Mouse (Mus musculus) 3T3-L1 (cell line): ENCODE measurements at regions not wholly inside any gene's neighbourhood (a gene's known extent, or its start where the extent isn't known, plus 50 kb on each side); places are given as distances from the start of the nearest gene placed in this dataset.

Source experiments
- DNase-seq: peaks from one replicate; pipeline ENCODE4 v3.0.0-alpha.2; 2015; ENCODE audit warnings: low read depth, low spot score

GRCm38 (mm10) chr6:133904501-133904900, 50.9 kb upstream of the Kap start:
- DNase-seq, result peak; percentile 79

- DNase-seq, result no peak
Measured at GRCm38 (mm10) chr6:133934667-133935066, 81.1 kb upstream of the Kap start.

GRCm38 (mm10) chr6:133935671-133936070, 82.1 kb upstream of the Kap start:
- DNase-seq, result peak; percentile 72

GRCm38 (mm10) chr6:133959902-133960634, 75.4 kb upstream of the Etv6 start:
- peak; percentile 77 for DNase-seq

DNA sequence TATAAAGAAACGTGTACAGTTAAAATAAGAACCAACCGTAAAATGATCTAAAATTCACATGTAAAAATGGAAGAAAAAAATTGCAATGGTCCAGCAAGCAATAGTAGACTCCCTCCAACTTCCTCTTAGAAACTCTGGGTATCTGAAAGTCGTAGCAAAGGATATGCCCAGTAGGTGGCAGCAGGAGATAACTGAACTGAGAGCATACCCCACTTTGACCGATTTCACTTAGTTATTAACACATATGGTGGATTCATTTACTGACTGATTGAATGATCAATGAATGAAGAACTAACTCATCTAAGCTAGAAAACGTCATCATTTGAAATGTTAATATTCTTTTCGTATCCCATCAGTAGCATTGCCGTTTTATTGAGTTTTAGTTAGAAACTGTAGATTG, 74.8 kb upstream of the Etv6 start:
- DNase-seq, result peak; percentile 90

- DNase-seq, result no peak
Measured at GRCm38 (mm10) chr6:133962641-133963040, 72.9 kb upstream of the Etv6 start.

GRCm38 (mm10) chr6:133963264-133963663, 72.2 kb upstream of the Etv6 start:
- DNase-seq, result no peak

DNA sequence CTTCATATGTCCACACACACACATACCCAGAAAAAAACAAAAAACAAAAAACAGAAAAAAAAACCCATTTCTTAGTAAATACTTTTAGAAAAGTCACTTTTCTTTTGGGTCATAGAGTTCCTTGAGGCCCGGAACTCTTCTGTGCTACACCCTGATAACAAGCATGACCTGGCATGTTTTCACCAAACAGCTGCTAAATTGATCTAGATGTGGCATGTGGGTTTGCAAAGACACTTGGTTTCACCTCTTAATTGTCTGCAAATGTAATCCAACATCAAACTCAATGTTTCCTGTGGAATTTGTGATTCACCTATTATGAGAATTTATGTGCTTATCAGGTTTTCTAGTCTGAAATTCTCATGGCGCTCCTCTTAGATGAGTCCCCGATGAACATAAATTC, 68.2 kb upstream of the Etv6 start:
- DNase-seq, result no peak

GRCm38 (mm10) chr6:133972054-133972705, 63.3 kb upstream of the Etv6 start:
- DNase-seq, result no peak

DNA sequence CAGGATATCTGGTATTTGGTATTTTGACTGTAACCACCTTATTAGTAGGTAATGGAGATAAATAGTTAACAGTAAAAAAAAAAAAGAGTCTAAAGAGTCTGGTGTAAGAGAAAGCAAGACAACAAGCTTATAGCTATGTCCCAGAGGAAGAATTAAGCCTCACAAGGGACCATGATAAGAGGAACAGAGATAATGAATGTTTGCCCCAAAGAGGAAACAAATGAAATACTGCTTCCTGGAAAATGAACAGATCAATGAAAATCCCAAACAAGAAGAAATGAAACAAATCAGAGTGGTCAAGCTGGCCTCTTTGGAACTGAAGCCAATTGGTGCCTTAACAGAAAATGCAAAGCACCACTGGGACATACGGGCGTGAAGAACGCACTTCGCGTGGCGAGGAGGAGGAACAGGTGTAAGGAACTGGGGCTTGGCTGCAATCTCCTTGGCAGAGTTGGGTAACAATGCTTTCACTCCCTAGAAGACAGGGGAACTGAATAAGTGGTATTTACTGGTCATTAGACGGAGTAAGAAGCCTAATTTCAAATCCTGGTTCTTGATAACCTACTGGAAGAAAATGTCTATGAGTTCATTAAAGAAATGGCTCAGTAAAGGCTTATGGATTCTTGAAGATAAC, 62.2 kb upstream of the Etv6 start:
- no peak for DNase-seq

DNA sequence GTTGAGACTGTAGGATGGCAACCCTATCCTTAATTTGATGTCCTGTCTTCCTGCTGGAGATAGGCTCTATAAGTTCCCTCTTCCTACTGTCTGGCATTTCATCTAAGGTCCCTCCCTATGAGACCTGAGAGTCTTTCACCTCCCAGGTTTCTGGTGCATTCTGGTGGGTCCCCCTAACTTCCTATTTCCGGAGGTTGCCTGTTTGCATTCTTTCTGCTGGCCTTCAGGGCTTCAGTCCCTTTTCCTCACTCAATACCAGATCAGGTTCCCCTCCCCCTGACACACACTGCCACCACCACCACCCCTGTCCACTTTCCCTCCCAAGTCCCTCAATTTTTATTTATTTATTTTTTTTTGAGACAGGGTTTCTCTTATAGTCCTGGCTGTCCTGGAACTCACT, 59.5 kb upstream of the Etv6 start:
- DNase-seq, result no peak

GRCm38 (mm10) chr6:133976854-133977253, 58.6 kb upstream of the Etv6 start:
- no peak for DNase-seq

DNA sequence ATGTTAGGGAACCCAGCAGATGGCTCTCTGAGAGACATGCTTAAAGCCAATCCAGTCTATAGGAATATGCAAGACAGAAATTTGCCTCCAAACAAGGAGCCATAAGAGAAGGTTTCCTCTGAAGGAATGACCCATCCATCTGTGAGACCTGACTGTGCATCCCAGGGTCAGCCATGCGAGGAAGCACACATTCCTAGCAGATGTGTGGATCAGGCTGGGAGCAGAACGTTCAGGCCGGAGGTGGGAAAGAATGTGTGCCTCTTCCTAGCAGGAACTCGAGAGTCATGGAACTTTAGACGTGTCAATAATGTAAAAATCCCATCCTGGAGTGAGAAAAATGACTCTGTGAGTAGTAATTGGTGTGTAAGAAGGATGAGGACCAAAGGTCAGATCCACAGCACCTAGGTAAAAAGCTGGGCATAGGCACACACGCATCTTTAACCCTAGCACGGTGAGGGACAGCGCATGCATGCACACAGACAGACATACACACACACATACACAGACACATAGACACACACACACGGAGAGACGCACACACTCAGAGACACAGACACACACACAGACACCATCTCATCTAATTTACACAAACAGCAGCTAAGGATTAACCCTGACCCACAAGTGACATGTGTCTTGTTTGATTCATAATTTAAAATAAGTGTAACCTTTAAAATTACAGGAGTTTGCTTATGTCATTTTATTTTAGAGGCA, 51.5 kb upstream of the Etv6 start:
- DNase-seq, result no peak

DNA sequence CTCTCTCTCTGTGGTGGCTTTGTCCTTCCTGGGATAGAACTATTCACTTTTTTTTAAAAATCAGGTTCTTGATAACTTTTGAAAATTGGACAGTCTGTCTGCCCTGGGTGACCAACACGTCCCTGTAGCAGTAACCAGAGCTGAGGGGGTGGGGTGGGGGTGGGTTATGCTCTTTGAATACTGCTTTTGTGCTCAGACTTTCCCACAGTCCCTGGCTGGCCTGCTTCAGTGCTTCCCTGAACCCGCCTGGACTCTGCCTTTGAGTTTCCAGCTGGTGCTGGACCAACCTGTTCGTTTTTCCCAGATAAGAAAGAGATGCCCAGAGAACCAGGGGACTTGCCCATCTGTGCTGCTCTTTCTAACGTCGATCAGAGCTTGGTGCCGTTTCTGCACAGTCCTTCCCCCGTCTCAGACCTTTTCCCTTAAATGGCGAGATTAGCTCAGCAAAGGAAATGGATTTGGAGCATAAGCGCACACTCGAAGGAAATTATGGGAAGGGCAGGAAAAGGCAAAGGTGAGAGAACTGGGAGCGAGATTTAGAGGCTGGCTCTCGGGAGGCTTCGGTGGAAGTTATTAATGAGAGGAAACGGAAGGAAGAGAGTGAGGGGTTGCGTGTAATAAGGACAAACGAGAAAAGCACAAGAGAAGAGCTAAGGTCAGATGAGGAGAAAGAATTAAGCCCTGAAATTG, 50.7 kb upstream of the Etv6 start:
- DNase-seq, result no peak
